Mouse (Mus musculus) heart, postnatal 14 days (tissue): ENCODE data around the gene Mef2d. TPM values are rescaled to one million over a fixed set of nuclear protein-coding genes. Genes with fewer than 3 reads are reported as not detected.
A peak's percentile ranks its signal among the peaks of the same experiment; 100 is the strongest.

ENCODE experiments used
- DNase-seq, 2 experiments: peaks; one replicate each; pipeline ENCODE4 v3.0.0; 2021 to 2022
- intact Hi-C: fragments of 180-260 bp; cut with DNase I; formaldehyde crosslinking; loops from one replicate; pipeline ENCODE4 v1.15.1; 2025
- long read RNA-seq, 2 experiments: library from polyadenylated mRNA; stranded (forward); transcript quantifications; one replicate each; pipeline ENCODE4 v2.0.0; 2021
- total RNA-seq, 2 experiments: library from RNA; stranded (reverse); gene quantifications; 2 replicates each; pipeline ENCODE4 v1.2.3; 2021

The Mef2d gene
- total RNA-seq, result 100 to 1,000 TPM; 128 to 130 TPM
- long read RNA-seq, experiment 1, full-length matches to known transcripts, result 11 of 78 reads
- long read RNA-seq, experiment 1, partial matches to known transcripts, result 40 of 78 reads
- long read RNA-seq, experiment 1, other reads (novel, unspliced or antisense), result 27 of 78 reads
- long read RNA-seq, experiment 2, full-length matches to known transcripts, result 12 of 71 reads
- long read RNA-seq, experiment 2, partial matches to known transcripts, result 46 of 71 reads
- long read RNA-seq, experiment 2, other reads (novel, unspliced or antisense), result 13 of 71 reads

- intact Hi-C loops, result no loop called here
- DNase-seq, result peak; percentile 97
Observed at GRCm38 (mm10) chr3:88141787-88142523, at the start of gene Mef2d. Mef2d (plus strand) TSS chr3:88142372.

- DNase-seq, result no peak
- intact Hi-C loops, result loop anchor here (5.0 kb wide), 1 partner anchor 38 kb away; no protein-coding TSS in a partner anchor
Observed at GRCm38 (mm10) chr3:88094126-88094525, 48.0 kb upstream of the Mef2d start.

GRCm38 (mm10) chr3:88097666-88098065 lies 44.5 kb upstream of the Mef2d start:
- intact Hi-C loops, result no loop called here
- no peak for DNase-seq

GRCm38 (mm10) chr3:88100251-88100650 lies 41.9 kb upstream of the Mef2d start:
- intact Hi-C loops, result no loop called here
- no peak for DNase-seq

GRCm38 (mm10) chr3:88101736-88102135 lies 40.4 kb upstream of the Mef2d start:
- no peak for DNase-seq
- intact Hi-C loops, result no loop called here

- DNase-seq, result no peak
Observed at GRCm38 (mm10) chr3:88102196-88102595, 40.0 kb upstream of the Mef2d start.

GRCm38 (mm10) chr3:88102611-88103010 lies 39.6 kb upstream of the Mef2d start:
- intact Hi-C loops, result no loop called here
- peak in 1 of 2 experiments; percentile 14 for DNase-seq

More at GRCm38 (mm10) chr3:88102196-88102595, 40.0 kb upstream of the Mef2d start:
- intact Hi-C loops, result no loop called here

- intact Hi-C loops, result no loop called here
Observed at GRCm38 (mm10) chr3:88106126-88106525, 36.0 kb upstream of the Mef2d start.

GRCm38 (mm10) chr3:88109126-88109525 lies 33.0 kb upstream of the Mef2d start:
- intact Hi-C loops, result no loop called here

More at GRCm38 (mm10) chr3:88106126-88106525, 36.0 kb upstream of the Mef2d start:
- no peak for DNase-seq

GRCm38 (mm10) chr3:88114396-88114795 lies 27.8 kb upstream of the Mef2d start:
- DNase-seq, result peak in 1 of 2 experiments; percentile 11
- intact Hi-C loops, result no loop called here

More at GRCm38 (mm10) chr3:88109126-88109525, 33.0 kb upstream of the Mef2d start:
- DNase-seq, result no peak

- intact Hi-C loops, result no loop called here
- DNase-seq, result peak; percentile 49 to 64
Observed at GRCm38 (mm10) chr3:88120117-88120651, 22.0 kb upstream of the Mef2d start.

GRCm38 (mm10) chr3:88121164-88122131 lies 20.7 kb upstream of the Mef2d start:
- intact Hi-C loops, result no loop called here
- DNase-seq, result no peak

GRCm38 (mm10) chr3:88125195-88125594 lies 17.0 kb upstream of the Mef2d start:
- intact Hi-C loops, result no loop called here
- DNase-seq, result no peak

- no peak for DNase-seq
- intact Hi-C loops, result no loop called here
Observed at GRCm38 (mm10) chr3:88126181-88126580, 16.0 kb upstream of the Mef2d start.

- DNase-seq, result no peak
- intact Hi-C loops, result no loop called here
Observed at GRCm38 (mm10) chr3:88127636-88128035, 14.5 kb upstream of the Mef2d start.

- intact Hi-C loops, result no loop called here
- DNase-seq, result no peak
Observed at GRCm38 (mm10) chr3:88128056-88128455, 14.1 kb upstream of the Mef2d start.

GRCm38 (mm10) chr3:88129006-88129405 lies 13.2 kb upstream of the Mef2d start:
- no peak for DNase-seq
- intact Hi-C loops, result no loop called here

GRCm38 (mm10) chr3:88131071-88131470 lies 11.1 kb upstream of the Mef2d start:
- no peak for DNase-seq
- intact Hi-C loops, result loop anchor here (5.0 kb wide), 1 partner anchor 39 kb away; no protein-coding TSS in a partner anchor

GRCm38 (mm10) chr3:88132492-88132891 lies 9.7 kb upstream of the Mef2d start:
- intact Hi-C loops, result loop anchor here (5.0 kb wide), 1 partner anchor 40 kb away; no protein-coding TSS in a partner anchor
- DNase-seq, result no peak

- DNase-seq, result peak; percentile 73
- intact Hi-C loops, result loop anchor here (5.0 kb wide), 1 partner anchor 41 kb away; no protein-coding TSS in a partner anchor
Observed at GRCm38 (mm10) chr3:88133187-88133771, 8.9 kb upstream of the Mef2d start.
